Mouse (Mus musculus) midbrain, embryonic 14.5 days (tissue): Measurements from ENCODE around the gene B4galt7. TPM values are rescaled to one million over a fixed set of nuclear protein-coding genes. Genes with fewer than 3 reads are reported as not detected.
A peak's percentile ranks its signal among the peaks of the same experiment; 100 is the strongest.
"Not testable (repeated sequence)": the region's sequence is repeated elsewhere in the genome, so short reads cannot be mapped to it uniquely, and the experiment has no call there.

Experiments used
- ATAC-seq: fragments of 200-750 bp; cut with Nextera tagmentation; 2 replicates; pipeline ENCODE4 v1.8.0; 2017; ENCODE audit warnings: moderate number of reproducible peaks, moderate library complexity; ENCODE audit not compliant: low FRiP score, low TSS enrichment
- DNase-seq: peaks from one replicate; pipeline ENCODE4 v3.0.0-alpha.2; 2015
- H3K27ac ChIP-seq: fragments of 300-500 bp; sonication (generic); replicated peaks from 2 replicates; pipeline ENCODE4 v1.5.1; 2014; ENCODE audit warnings: mild to moderate bottlenecking, low read depth, low read length, moderate library complexity
- H3K27me3 ChIP-seq: fragments of 300-500 bp; sonication (generic); 2 replicates; pipeline ENCODE4 v1.6.1; 2014; ENCODE audit warnings: low read length, control low read depth, mixed read lengths; ENCODE audit not compliant: control insufficient read depth, insufficient read depth
- H3K36me3 ChIP-seq: fragments of 300-500 bp; sonication (generic); 2 replicates; pipeline ENCODE4 v1.6.1; 2014; ENCODE audit warnings: low read length, control low read depth; ENCODE audit not compliant: control insufficient read depth, insufficient read depth
- H3K4me1 ChIP-seq: fragments of 300-500 bp; sonication (generic); 2 replicates; pipeline ENCODE4 v1.6.1; 2014; ENCODE audit warnings: mild to moderate bottlenecking, antibody characterized with exemption, low read length, control low read depth; ENCODE audit not compliant: control insufficient read depth, insufficient read depth
- H3K4me2 ChIP-seq: fragments of 300-500 bp; sonication (generic); 2 replicates; pipeline ENCODE4 v1.6.1; 2014; ENCODE audit warnings: mild to moderate bottlenecking, low read length, moderate library complexity
- H3K4me3 ChIP-seq: fragments of 300-500 bp; sonication (generic); replicated peaks from 2 replicates; pipeline ENCODE4 v1.5.1; 2014; ENCODE audit warnings: low read depth, low read length
- H3K9ac ChIP-seq: fragments of 300-500 bp; sonication (generic); replicated peaks from 2 replicates; pipeline ENCODE4 v1.6.1; 2014; ENCODE audit warnings: mild to moderate bottlenecking, low read length, moderate library complexity
- H3K9me3 ChIP-seq: fragments of 300-500 bp; sonication (generic); 2 replicates; pipeline ENCODE4 v1.6.1; 2016; ENCODE audit warnings: low read length, control low read depth, mixed read lengths; ENCODE audit not compliant: control insufficient read depth
- WGBS: fragments of 180-500 bp; shearing (Covaris S2); extraction: QIAGEN DNeasy Blood & Tissue Kit; methylation state at CpG from one replicate; pipeline ENCODE4 v1.1.7; 2014; 5-methylcytosine and 5-hydroxymethylcytosine counted together
- polyA plus RNA-seq: library from polyadenylated mRNA; unstranded; fragments of >200 nt; fragmentation: Nextera tagmentation; extraction: Ambion mirVana; gene quantifications from 2 replicates; pipeline ENCODE4 v1.2.1, GENCODE M21; 2014

B4galt7 gene
- polyA plus RNA-seq: 24.5 and 28.8 TPM in 2 replicates

GRCm38 (mm10) chr13:55599566-55600540 lies at the start of gene B4galt7:
B4galt7 (plus strand) TSS chr13:55599896.
- H3K9ac ChIP-seq: peak within 1 kb of the TSS; percentile 91
- H3K9me3 ChIP-seq: no peaks in the 10 kb centered on the region
- H3K27ac ChIP-seq: peak within 1 kb of the TSS; percentile 82
- 8% methylated on average over 51 of the region's 51 CpGs for WGBS
- peaks cover 11% of the 10 kb centered on the region; the same call in 1 of the 2 replicates for H3K4me1 ChIP-seq
- peaks cover 44% of the 10 kb centered on the region for H3K36me3 ChIP-seq
- peak within 1 kb of the TSS; percentile 91 for H3K4me3 ChIP-seq
- DNase-seq (peak; percentile 88), ATAC-seq (peak; percentile 87)
- no peaks in the 10 kb centered on the region for H3K27me3 ChIP-seq
- H3K4me2 ChIP-seq: peak within 1 kb of the TSS; percentile 76

- H3K4me1 ChIP-seq: no peaks in the 10 kb centered on the region
- DNase-seq: no peak
- no peak overlapping the region for H3K9ac ChIP-seq
- no peak overlapping the region for H3K4me3 ChIP-seq
- H3K4me2 ChIP-seq: no peak overlapping the region
- ATAC-seq: no peak
- H3K27ac ChIP-seq: no peak overlapping the region
- 96% methylated on average over 9 of the region's 9 CpGs for WGBS
- H3K36me3 ChIP-seq: peaks cover 57% of the 10 kb centered on the region
- no peaks in the 10 kb centered on the region for H3K9me3 ChIP-seq
- H3K27me3 ChIP-seq: no peaks in the 10 kb centered on the region
These were observed 43.8 kb upstream of the B4galt7 start for GRCm38 (mm10) chr13:55555921-55556320.

GRCm38 (mm10) chr13:55557499-55557898 lies 42.2 kb upstream of the B4galt7 start:
- Histone ChIP-seq H3K4me1 (no peaks in the 10 kb centered on the region), H3K4me3 (no peak overlapping the region), H3K36me3 (peaks cover 49% of the 10 kb centered on the region), H3K9ac (no peak overlapping the region), H3K27me3 (no peaks in the 10 kb centered on the region), H3K4me2 (no peak overlapping the region), H3K9me3 (no peaks in the 10 kb centered on the region), H3K27ac (no peak overlapping the region)
- 94% methylated on average over 6 of the region's 6 CpGs for WGBS
- DNase-seq (no peak), ATAC-seq (no peak)

GRCm38 (mm10) chr13:55563266-55563879 lies 36.3 kb upstream of the B4galt7 start:
- Histone ChIP-seq H3K9ac (no peak overlapping the region), H3K9me3 (no peaks in the 10 kb centered on the region), H3K27me3 (no peaks in the 10 kb centered on the region), H3K4me1 (peaks cover 1% of the 10 kb centered on the region; the same call in 1 of the 2 replicates), H3K4me2 (no peak overlapping the region), H3K36me3 (peaks cover 36% of the 10 kb centered on the region), H3K27ac (no peak overlapping the region), H3K4me3 (no peak overlapping the region)
- DNase-seq (no peak), ATAC-seq (no peak)
- 87% methylated on average over 7 of the region's 7 CpGs for WGBS

- Histone ChIP-seq H3K9me3 (no peaks in the 10 kb centered on the region), H3K9ac (no peak overlapping the region), H3K36me3 (peaks cover 35% of the 10 kb centered on the region), H3K4me1 (peaks cover 20% of the 10 kb centered on the region), H3K4me2 (no peak overlapping the region), H3K4me3 (no peak overlapping the region), H3K27ac (no peak overlapping the region), H3K27me3 (no peaks in the 10 kb centered on the region)
- DNase-seq (no peak), ATAC-seq (no peak)
- WGBS: 82% methylated on average over 6 of the region's 6 CpGs
These were observed 32.7 kb upstream of the B4galt7 start for GRCm38 (mm10) chr13:55567001-55567400.

- ATAC-seq (no peak), DNase-seq (no peak)
- Histone ChIP-seq H3K36me3 (peaks cover 35% of the 10 kb centered on the region), H3K4me3 (no peak overlapping the region), H3K9me3 (no peaks in the 10 kb centered on the region), H3K27me3 (no peaks in the 10 kb centered on the region), H3K4me1 (peaks cover 23% of the 10 kb centered on the region), H3K9ac (no peak overlapping the region), H3K4me2 (no peak overlapping the region), H3K27ac (no peak overlapping the region)
- WGBS: 87% methylated on average over 2 of the region's 2 CpGs
These were observed 31.7 kb upstream of the B4galt7 start for GRCm38 (mm10) chr13:55567949-55568348.

- H3K4me3 ChIP-seq, H3K27me3 ChIP-seq, DNase-seq, ATAC-seq, H3K27ac ChIP-seq, H3K4me2 ChIP-seq, H3K9me3 ChIP-seq, H3K9ac ChIP-seq: not testable (repeated sequence)
- 90% methylated on average over 4 of the region's 4 CpGs for WGBS
- Histone ChIP-seq H3K4me1 (peaks cover 23% of the 10 kb centered on the region), H3K36me3 (peaks cover 30% of the 10 kb centered on the region)
These were observed 31.2 kb upstream of the B4galt7 start for GRCm38 (mm10) chr13:55568524-55568923.

- WGBS: 2% methylated on average over 16 of the region's 16 CpGs
- ATAC-seq: no peak
- Histone ChIP-seq H3K9ac (peak overlapping the region; percentile 96), H3K9me3 (no peaks in the 10 kb centered on the region), H3K4me2 (peak overlapping the region; percentile 83), H3K27ac (peak overlapping the region; percentile 91), H3K36me3 (peaks cover 27% of the 10 kb centered on the region), H3K27me3 (no peaks in the 10 kb centered on the region), H3K4me1 (peaks cover 23% of the 10 kb centered on the region), H3K4me3 (peak overlapping the region; percentile 95)
- DNase-seq: peak; percentile 55
These were observed 29.9 kb upstream of the B4galt7 start for GRCm38 (mm10) chr13:55569726-55570285.
